Mouse (Mus musculus) cortical plate, adult 2 months (tissue): ENCODE measurements around the gene 2300002M23Rik.
A peak's percentile ranks its signal among the peaks of the same experiment; 100 is the strongest.

Experiments
- CTCF ChIP-seq: fragments of 200-500 bp; IDR thresholded peaks from 2 replicates; pipeline ENCODE4 v1.5.1; 2011; ENCODE audit warnings: mild to moderate bottlenecking, control low read depth, low read length; ENCODE audit not compliant: insufficient read depth; ENCODE audit errors: extremely low read depth
- POLR2A ChIP-seq: fragments of 200-500 bp; IDR thresholded peaks from 2 replicates; pipeline ENCODE4 v1.6.1; 2011; ENCODE audit warnings: mild to moderate bottlenecking, low read length, control low read depth; ENCODE audit not compliant: insufficient read depth; ENCODE audit errors: extremely low read depth

GRCm38 (mm10) chr17:35582900-35583299 lies 15.7 kb downstream of the 2300002M23Rik start:
- peak; percentile 54 for TF ChIP-seq CTCF
- TF ChIP-seq POLR2A = no peak
